Comparison of ENCODE assay signal across 11 mouse cellular contexts in the genomic region with DNA sequence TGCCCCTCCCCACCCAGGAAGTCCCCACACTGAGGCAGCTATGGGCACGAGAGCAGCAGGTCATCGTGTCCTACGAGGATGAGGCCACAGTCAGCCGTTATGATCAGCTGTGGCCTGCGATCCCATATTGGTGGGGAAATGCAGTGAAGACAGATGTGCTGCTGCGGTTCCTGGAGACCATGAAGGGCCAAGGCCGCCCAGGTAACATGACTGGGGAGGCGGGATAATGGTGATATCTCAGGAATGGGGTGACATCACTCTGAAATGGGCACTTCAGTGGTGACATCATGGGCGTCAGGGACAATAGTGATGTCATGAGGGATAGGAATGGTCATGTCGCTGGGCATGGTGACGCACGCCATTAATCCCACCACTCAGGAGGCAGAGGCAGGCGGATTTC. TPM values are rescaled to one million over a fixed set of nuclear protein-coding genes. Genes with fewer than 3 reads are reported as not detected.
DNase-seq lines count a peak whose midpoint lies in the region; ATAC-seq and TF ChIP-seq lines count a peak whose summit lies in the region.
"Had no signal": no experiment of that assay in that cellular context is flagged by ENCODE, and none has a peak within 500 bp of the region (broad histone marks: within the 10 kb centered on the region; RNA-seq: fewer than 3 reads in every experiment).

No protein-coding gene starts in this region.

- TF ChIP-seq POLR2A in MEL (IDR thresholded peaks at IDR 0.05; ENCODE audit: control insufficient read depth in 1 of 2, insufficient read depth in 1 of 2, low read depth in 1 of 2, low read length in 2 of 2, poor library complexity in 1 of 2), result peak in 1 of 2 experiments; percentile 2; a peak in 1 of 4 replicates

- H3K9ac ChIP-seq in heart, embryonic 12.5 days, result no peak overlapping the region
- H3K9ac ChIP-seq in liver, embryonic 12.5 days, result no peak overlapping the region
- no peak overlapping the region for H3K9ac ChIP-seq in liver, postnatal 0 days (replicated peaks)
- no peak overlapping the region for H3K9ac ChIP-seq in MEL (ENCODE audit: control insufficient read depth, low read depth, low read length, poor library complexity, severe bottlenecking)
- no peak overlapping the region for H3K9ac ChIP-seq in embryonic facial prominence, embryonic 13.5 days
- H3K9ac ChIP-seq in lung, postnatal 0 days (replicated peaks; ENCODE audit: low read depth), result no peak overlapping the region

- H3K4me1 ChIP-seq in heart, embryonic 12.5 days (replicated peaks), result peaks cover 29% of the 10 kb centered on the region
- peaks cover 40% of the 10 kb centered on the region for H3K4me1 ChIP-seq in liver, embryonic 12.5 days
- H3K4me1 ChIP-seq in liver, postnatal 0 days (ENCODE audit: insufficient read depth), result peaks cover 26% of the 10 kb centered on the region
- H3K4me1 ChIP-seq in MEL (ENCODE audit: control insufficient read depth in 1 of 2, insufficient read depth in 2 of 2, low read length in 2 of 2), result peaks cover 0 to 6% of the 10 kb centered on the region in 2 experiments; a peak in 2 of 4 replicates
- H3K4me1 ChIP-seq in embryonic facial prominence, embryonic 13.5 days, result peaks cover 33% of the 10 kb centered on the region
- peaks cover 14% of the 10 kb centered on the region for H3K4me1 ChIP-seq in lung, postnatal 0 days (ENCODE audit: insufficient read depth, low read depth, low read length)

- 88% methylated on average over 13 of the region's 13 CpGs for WGBS in heart, embryonic 12.5 days
- 82% methylated on average over 13 of the region's 13 CpGs for WGBS in liver, embryonic 12.5 days (ENCODE audit: insufficient replicate concordance)
- 88% methylated on average over 13 of the region's 13 CpGs for WGBS in liver, postnatal 0 days (ENCODE audit: insufficient replicate concordance)
- WGBS in embryonic facial prominence, embryonic 13.5 days, result 91% methylated on average over 13 of the region's 13 CpGs
- 87% methylated on average over 13 of the region's 13 CpGs for WGBS in lung, postnatal 0 days

- no peak for TF ChIP-seq RAD21 in MEL (IDR thresholded peaks at IDR 0.05; ENCODE audit: low read depth, low read length)

- peak overlapping the region; percentile 41 for H3K4me3 ChIP-seq in heart, embryonic 12.5 days
- no peak overlapping the region for H3K4me3 ChIP-seq in liver, embryonic 12.5 days
- no peak overlapping the region for H3K4me3 ChIP-seq in liver, postnatal 0 days (ENCODE audit: low read depth, low read length)
- no peak overlapping the region for H3K4me3 ChIP-seq in MEL (ENCODE audit: control insufficient read depth in 1 of 2, insufficient read depth in 1 of 2, low read depth in 2 of 2, low read length in 2 of 2)
- no peak overlapping the region for H3K4me3 ChIP-seq in embryonic facial prominence, embryonic 13.5 days
- H3K4me3 ChIP-seq in lung, postnatal 0 days (ENCODE audit: low read depth, low read length), result no peak overlapping the region

- no peak for TF ChIP-seq CTCF in liver, postnatal 0 days (IDR thresholded peaks at IDR 0.05; ENCODE audit: low read depth)
- no peak for TF ChIP-seq CTCF in MEL (IDR thresholded peaks at IDR 0.05 in 2 of 3, conservative IDR thresholded peaks at IDR 0.05 in 1 of 3; ENCODE audit: control insufficient read depth in 1 of 3, insufficient read depth in 1 of 3, low read depth in 2 of 3, low read length in 3 of 3, poor library complexity in 1 of 3, severe bottlenecking in 1 of 3)
- TF ChIP-seq CTCF in lung, postnatal 0 days (IDR thresholded peaks at IDR 0.05), result no peak

- H3K27me3 ChIP-seq in heart, embryonic 12.5 days (replicated peaks), result 0 out of 2 replicates have a peak, but pooled peaks cover 13% of the 10 kb centered on the region
- peaks cover 32% of the 10 kb centered on the region for H3K27me3 ChIP-seq in liver, embryonic 12.5 days (replicated peaks)
- no peaks in the 10 kb centered on the region; the same call in 1 of the 2 replicates for H3K27me3 ChIP-seq in liver, postnatal 0 days (ENCODE audit: insufficient read depth, low read length)
- H3K27me3 ChIP-seq in MEL (ENCODE audit: control insufficient read depth in 1 of 2, insufficient read depth in 2 of 2, low read length in 2 of 2), result no peaks in the 10 kb centered on the region
- peaks cover 10% of the 10 kb centered on the region for H3K27me3 ChIP-seq in embryonic facial prominence, embryonic 13.5 days
- no peaks in the 10 kb centered on the region for H3K27me3 ChIP-seq in lung, postnatal 0 days (replicated peaks; ENCODE audit: insufficient read depth, low read length)
- H3K27me3 ChIP-seq: CH12.LX had no signal

- H3K9me3 ChIP-seq in heart, embryonic 12.5 days (replicated peaks), result 0 out of 2 replicates have a peak, but pooled peaks cover 3% of the 10 kb centered on the region
- no peaks in the 10 kb centered on the region for H3K9me3 ChIP-seq in liver, embryonic 12.5 days (replicated peaks)
- no peaks in the 10 kb centered on the region for H3K9me3 ChIP-seq in liver, postnatal 0 days (ENCODE audit: low read length)
- no peaks in the 10 kb centered on the region for H3K9me3 ChIP-seq in MEL (replicated peaks; ENCODE audit: insufficient read depth, low read length)
- H3K9me3 ChIP-seq in embryonic facial prominence, embryonic 13.5 days, result no peaks in the 10 kb centered on the region
- H3K9me3 ChIP-seq in lung, postnatal 0 days (ENCODE audit: low read length), result no peaks in the 10 kb centered on the region

- TF ChIP-seq EP300 in liver, postnatal 0 days (IDR thresholded peaks at IDR 0.05; ENCODE audit: low read depth), result no peak
- TF ChIP-seq EP300 in MEL (IDR thresholded peaks at IDR 0.05; ENCODE audit: low read depth in 1 of 2, low read length in 2 of 2), result no peak
- no peak for TF ChIP-seq EP300 in lung, postnatal 0 days (IDR thresholded peaks at IDR 0.05)

- H3K36me3 ChIP-seq in heart, embryonic 12.5 days, result peaks cover 44% of the 10 kb centered on the region
- H3K36me3 ChIP-seq in liver, embryonic 12.5 days, result peaks cover 45% of the 10 kb centered on the region
- H3K36me3 ChIP-seq in liver, postnatal 0 days (replicated peaks; ENCODE audit: insufficient read depth, low read length), result peaks cover 32% of the 10 kb centered on the region
- H3K36me3 ChIP-seq in MEL (ENCODE audit: control insufficient read depth in 1 of 2, insufficient read depth in 2 of 2, low read length in 2 of 2), result peaks cover 0 to 2% of the 10 kb centered on the region in 2 experiments; a peak in 2 of 4 replicates
- peaks cover 49% of the 10 kb centered on the region for H3K36me3 ChIP-seq in embryonic facial prominence, embryonic 13.5 days
- H3K36me3 ChIP-seq in lung, postnatal 0 days (ENCODE audit: insufficient read depth, low read length), result peaks cover 20% of the 10 kb centered on the region

- H3K4me2 ChIP-seq in heart, embryonic 12.5 days, result peak overlapping the region; percentile 84; the same call in 1 of the 2 replicates
- H3K4me2 ChIP-seq in liver, embryonic 12.5 days, result peak overlapping the region; percentile 73; the same call in 1 of the 2 replicates
- no peak overlapping the region for H3K4me2 ChIP-seq in liver, postnatal 0 days (ENCODE audit: low read depth, low read length)
- 0 out of 2 replicates have a peak overlapping the region, but pooled peaks have one; percentile 76 for H3K4me2 ChIP-seq in embryonic facial prominence, embryonic 13.5 days
- H3K4me2 ChIP-seq in lung, postnatal 0 days (replicated peaks; ENCODE audit: low read depth, low read length), result no peak overlapping the region

- H3K27ac ChIP-seq in heart, embryonic 12.5 days (ENCODE audit: poor library complexity, severe bottlenecking), result no peak overlapping the region
- no peak overlapping the region for H3K27ac ChIP-seq in liver, embryonic 12.5 days
- H3K27ac ChIP-seq in liver, postnatal 0 days (ENCODE audit: low read depth), result no peak overlapping the region
- H3K27ac ChIP-seq in MEL (ENCODE audit: control insufficient read depth, low read depth, low read length), result no peak overlapping the region
- no peak overlapping the region for H3K27ac ChIP-seq in embryonic facial prominence, embryonic 13.5 days
- H3K27ac ChIP-seq in lung, postnatal 0 days (ENCODE audit: low read length), result no peak overlapping the region

- DNase-seq in heart, adult 8-10 months (ENCODE audit: low spot score), result no peak
- DNase-seq in liver, postnatal 0 days, result no peak
- no peak for DNase-seq in MEL (ENCODE audit: low read depth, low spot score)
- no peak for DNase-seq in lung, postnatal 0 days (ENCODE audit: low spot score)
- DNase-seq: lung, postnatal 14 days had no signal

- ATAC-seq in heart, embryonic 12.5 days (ENCODE audit: insufficient number of reproducible peaks, low FRiP score), result no peak
- no peak for ATAC-seq in liver, embryonic 12.5 days
- no peak for ATAC-seq in liver, postnatal 0 days
- no peak for ATAC-seq in embryonic facial prominence, embryonic 13.5 days (ENCODE audit: insufficient number of reproducible peaks, insufficient read depth, low FRiP score, low TSS enrichment, low read depth)
- ATAC-seq in erythroblast, adult 5-6 weeks (replicated peaks; ENCODE audit: low FRiP score, poor library complexity, severe bottlenecking), result no peak
- ATAC-seq in lung, postnatal 0 days, result no peak

- peaks cover 17% of the 10 kb centered on the region for H3K79me2 ChIP-seq in MEL (ENCODE audit: control insufficient read depth, insufficient read depth, low read length, poor library complexity)

RNA-seq across cellular contexts. Expression of a gene that starts 2.7 kb away (rescaled TPM):
- 0.63 and 0.73 TPM in 2 replicates for polyA plus RNA-seq in heart, embryonic 12.5 days (2016; fragmentation: Nextera tagmentation; extraction: Ambion mirVana)
- total RNA-seq in heart, adult 8-10 months (2022), result under 1 TPM in 1 of 4 experiments, not detected in 3; 0.09 TPM
- polyA plus RNA-seq in liver, embryonic 12.5 days (2016; fragmentation: Nextera tagmentation; extraction: Ambion mirVana), result 0.57 and 0.82 TPM in 2 replicates
- 0.32 and 0.48 TPM in 2 replicates for polyA plus RNA-seq in liver, postnatal 0 days (2015; fragmentation: Nextera tagmentation; extraction: Ambion mirVana)
- total RNA-seq in MEL (2012; rRNA removed), result 0.46 and 0.77 TPM in 2 replicates
- polyA plus RNA-seq in MEL (2012; ENCODE audit: insufficient read depth in 1 of 2, insufficient read length in 2 of 2, low read depth in 1 of 2, low replicate concordance in 2 of 2, missing spikeins in 1 of 2), result 1 to 10 TPM in 1 of 2 experiments, not detected in 1; 2.5 TPM
- 1.9 and 2.7 TPM in 2 replicates for polyA plus RNA-seq in embryonic facial prominence, embryonic 13.5 days (2015; fragmentation: Nextera tagmentation; extraction: Ambion mirVana)
- not detected in 2 replicates for total RNA-seq in erythroblast, adult 5-6 weeks (2015; ENCODE audit: low replicate concordance)
- not detected in 2 replicates for total RNA-seq in erythroblast, adult 5-6 weeks (2017; ENCODE audit: low replicate concordance)
- 1.1 TPM in 2 replicates for polyA plus RNA-seq in lung, postnatal 0 days (2015; fragmentation: Nextera tagmentation; extraction: Ambion mirVana)
- total RNA-seq: granulocyte monocyte progenitor cell, adult 5-6 weeks had no signal

RNA-seq across cellular contexts. Expression of a gene that starts 5.6 kb away (rescaled TPM):
- 25.1 and 25.4 TPM in 2 replicates for polyA plus RNA-seq in heart, embryonic 12.5 days (2016; fragmentation: Nextera tagmentation; extraction: Ambion mirVana)
- 10 to 100 TPM; 23.8 to 31.2 (median 29.1) TPM for total RNA-seq in heart, adult 8-10 months (2022)
- 13.7 and 17.5 TPM in 2 replicates for polyA plus RNA-seq in liver, embryonic 12.5 days (2016; fragmentation: Nextera tagmentation; extraction: Ambion mirVana)
- polyA plus RNA-seq in liver, postnatal 0 days (2015; fragmentation: Nextera tagmentation; extraction: Ambion mirVana), result 7.1 and 7.4 TPM in 2 replicates
- total RNA-seq in MEL (2012; rRNA removed), result 39.7 and 50.2 TPM in 2 replicates
- 10 to 100 TPM in 1 of 2 experiments, not detected in 1; 59.1 TPM for polyA plus RNA-seq in MEL (2012; ENCODE audit: insufficient read depth in 1 of 2, insufficient read length in 2 of 2, low read depth in 1 of 2, low replicate concordance in 2 of 2, missing spikeins in 1 of 2)
- 32.0 and 42.1 TPM in 2 replicates for polyA plus RNA-seq in embryonic facial prominence, embryonic 13.5 days (2015; fragmentation: Nextera tagmentation; extraction: Ambion mirVana)
- 1.5 TPM in 1 of 2 replicates, not detected in the other for total RNA-seq in erythroblast, adult 5-6 weeks (2015; ENCODE audit: low replicate concordance)
- total RNA-seq in erythroblast, adult 5-6 weeks (2017; ENCODE audit: low replicate concordance), result 2.1 and 2.2 TPM in 2 replicates
- 26.3 and 30.9 TPM in 2 replicates for polyA plus RNA-seq in lung, postnatal 0 days (2015; fragmentation: Nextera tagmentation; extraction: Ambion mirVana)

RNA-seq across cellular contexts. Expression of a gene that starts 7.5 kb away (rescaled TPM):
- 2.3 and 2.6 TPM in 2 replicates for polyA plus RNA-seq in heart, embryonic 12.5 days (2016; fragmentation: Nextera tagmentation; extraction: Ambion mirVana)
- total RNA-seq in heart, adult 8-10 months (2022), result 1 to 10 TPM; 2.8 to 3.7 (median 3.3) TPM
- 1.9 and 2.0 TPM in 2 replicates for polyA plus RNA-seq in liver, embryonic 12.5 days (2016; fragmentation: Nextera tagmentation; extraction: Ambion mirVana)
- polyA plus RNA-seq in liver, postnatal 0 days (2015; fragmentation: Nextera tagmentation; extraction: Ambion mirVana), result 0.76 and 0.99 TPM in 2 replicates
- total RNA-seq in MEL (2012; rRNA removed), result 4.0 and 5.2 TPM in 2 replicates
- polyA plus RNA-seq in MEL (2012; ENCODE audit: insufficient read depth in 1 of 2, insufficient read length in 2 of 2, low read depth in 1 of 2, low replicate concordance in 2 of 2, missing spikeins in 1 of 2), result 1 to 10 TPM in 1 of 2 experiments, not detected in 1; 4.7 TPM
- polyA plus RNA-seq in embryonic facial prominence, embryonic 13.5 days (2015; fragmentation: Nextera tagmentation; extraction: Ambion mirVana), result 6.5 and 6.7 TPM in 2 replicates
- total RNA-seq in erythroblast, adult 5-6 weeks (2015; ENCODE audit: low replicate concordance), result 1.5 and 4.0 TPM in 2 replicates
- total RNA-seq in erythroblast, adult 5-6 weeks (2017; ENCODE audit: low replicate concordance), result 1.1 and 1.5 TPM in 2 replicates
- polyA plus RNA-seq in lung, postnatal 0 days (2015; fragmentation: Nextera tagmentation; extraction: Ambion mirVana), result 2.6 and 3.0 TPM in 2 replicates

RNA-seq across cellular contexts. Expression of a gene that starts 8.2 kb away (rescaled TPM):
- polyA plus RNA-seq in heart, embryonic 12.5 days (2016; fragmentation: Nextera tagmentation; extraction: Ambion mirVana), result 0.46 and 0.55 TPM in 2 replicates
- not detected for total RNA-seq in heart, adult 8-10 months (2022)
- 1.8 and 2.4 TPM in 2 replicates for polyA plus RNA-seq in liver, embryonic 12.5 days (2016; fragmentation: Nextera tagmentation; extraction: Ambion mirVana)
- polyA plus RNA-seq in liver, postnatal 0 days (2015; fragmentation: Nextera tagmentation; extraction: Ambion mirVana), result 0.47 and 0.51 TPM in 2 replicates
- total RNA-seq in MEL (2012; rRNA removed), result 1.8 and 2.2 TPM in 2 replicates
- 10 to 100 TPM in 1 of 2 experiments, 1 to 10 TPM in 1; 2.2 to 70.9 TPM for polyA plus RNA-seq in MEL (2012; ENCODE audit: insufficient read depth in 1 of 2, insufficient read length in 2 of 2, low read depth in 1 of 2, low replicate concordance in 2 of 2, missing spikeins in 1 of 2)
- 1.1 TPM in 2 replicates for polyA plus RNA-seq in embryonic facial prominence, embryonic 13.5 days (2015; fragmentation: Nextera tagmentation; extraction: Ambion mirVana)
- total RNA-seq in erythroblast, adult 5-6 weeks (2015; ENCODE audit: low replicate concordance), result not detected in 2 replicates
- total RNA-seq in erythroblast, adult 5-6 weeks (2017; ENCODE audit: low replicate concordance), result 0.17 and 1.4 TPM in 2 replicates
- polyA plus RNA-seq in lung, postnatal 0 days (2015; fragmentation: Nextera tagmentation; extraction: Ambion mirVana), result 0.23 and 0.26 TPM in 2 replicates

RNA-seq across cellular contexts. Expression of a gene that starts 30.1 kb away (rescaled TPM):
- 1.9 and 3.0 TPM in 2 replicates for polyA plus RNA-seq in heart, embryonic 12.5 days (2016; fragmentation: Nextera tagmentation; extraction: Ambion mirVana)
- total RNA-seq in heart, adult 8-10 months (2022), result 1 to 10 TPM; 1.7 to 6.7 (median 3.6) TPM
- 2.6 and 3.0 TPM in 2 replicates for polyA plus RNA-seq in liver, embryonic 12.5 days (2016; fragmentation: Nextera tagmentation; extraction: Ambion mirVana)
- polyA plus RNA-seq in liver, postnatal 0 days (2015; fragmentation: Nextera tagmentation; extraction: Ambion mirVana), result 0.62 and 1.2 TPM in 2 replicates
- total RNA-seq in MEL (2012; rRNA removed), result 2.9 and 3.1 TPM in 2 replicates
- 100 to 1,000 TPM in 1 of 2 experiments, 1 to 10 TPM in 1; 2.2 to 259 TPM for polyA plus RNA-seq in MEL (2012; ENCODE audit: insufficient read depth in 1 of 2, insufficient read length in 2 of 2, low read depth in 1 of 2, low replicate concordance in 2 of 2, missing spikeins in 1 of 2)
- polyA plus RNA-seq in embryonic facial prominence, embryonic 13.5 days (2015; fragmentation: Nextera tagmentation; extraction: Ambion mirVana), result 4.0 and 4.8 TPM in 2 replicates
- total RNA-seq in erythroblast, adult 5-6 weeks (2015; ENCODE audit: low replicate concordance), result 8.6 TPM in 1 of 2 replicates, not detected in the other
- total RNA-seq in erythroblast, adult 5-6 weeks (2017; ENCODE audit: low replicate concordance), result 2.0 and 6.8 TPM in 2 replicates
- 1.6 and 2.0 TPM in 2 replicates for polyA plus RNA-seq in lung, postnatal 0 days (2015; fragmentation: Nextera tagmentation; extraction: Ambion mirVana)

Comparison
In these comparisons a context has a peak if more than half of its experiments do, and no peak if none do; other contexts are left out.
1. H3K4me2 ChIP-seq: peak in heart, embryonic 12.5 days (single experiment), liver, embryonic 12.5 days (single experiment) and embryonic facial prominence, embryonic 13.5 days (single experiment); none in liver, postnatal 0 days (single experiment) and lung, postnatal 0 days (single experiment).